Mouse (Mus musculus): Measurements from ENCODE around the gene Flcn.
"Not testable (repeated sequence)": the region's sequence is repeated elsewhere in the genome, so short reads cannot be mapped to it uniquely, and the experiment has no call there.

Gene Flcn

GRCm38 (mm10) chr11:59809670-59810474 is at the start of gene Flcn:
Gene Flcn (minus strand): TSS chr11:59810016.
- DNase-seq = peak; percentile 99

GRCm38 (mm10) chr11:59852865-59853264 is 43.0 kb upstream of the Flcn start:
- DNase-seq = no peak

GRCm38 (mm10) chr11:59847891-59848884 is 38.4 kb upstream of the Flcn start:
- peak; percentile 98 for DNase-seq

- DNase-seq = no peak
These were observed 37.3 kb upstream of the Flcn start for GRCm38 (mm10) chr11:59847131-59847530.

GRCm38 (mm10) chr11:59846311-59846710 is 36.5 kb upstream of the Flcn start:
- no peak for DNase-seq

GRCm38 (mm10) chr11:59839459-59840126 is 29.8 kb upstream of the Flcn start, which contains the start of gene Cops3:
Gene Cops3 (minus strand): TSS chr11:59839838.
- peak; percentile 100 for DNase-seq

- DNase-seq = peak; percentile 100
These were observed 29.2 kb upstream of the Flcn start, which contains the start of gene Nt5m for GRCm38 (mm10) chr11:59839008-59839458. Gene Nt5m (plus strand): TSS chr11:59839447.

DNA sequence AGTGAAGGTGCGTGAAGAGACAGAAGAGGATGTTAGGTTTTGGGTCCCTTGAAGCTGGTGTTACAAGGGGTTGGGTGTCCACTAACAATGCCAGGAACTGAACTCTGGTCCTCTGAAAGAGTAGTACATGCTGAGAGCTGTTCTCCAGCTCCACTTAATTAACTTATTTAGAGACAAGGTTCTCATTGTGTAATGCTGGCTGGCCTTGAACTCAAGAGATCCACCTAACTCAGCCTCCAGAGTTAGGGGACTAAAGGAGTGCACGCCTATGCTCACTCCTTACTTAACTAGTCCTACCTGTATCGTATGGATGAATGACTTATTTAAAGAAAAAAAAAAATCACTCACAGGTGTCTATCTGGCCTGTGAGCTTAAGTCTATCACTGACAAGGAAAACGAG is 28.6 kb upstream of the Flcn start:
- no peak for DNase-seq

DNA sequence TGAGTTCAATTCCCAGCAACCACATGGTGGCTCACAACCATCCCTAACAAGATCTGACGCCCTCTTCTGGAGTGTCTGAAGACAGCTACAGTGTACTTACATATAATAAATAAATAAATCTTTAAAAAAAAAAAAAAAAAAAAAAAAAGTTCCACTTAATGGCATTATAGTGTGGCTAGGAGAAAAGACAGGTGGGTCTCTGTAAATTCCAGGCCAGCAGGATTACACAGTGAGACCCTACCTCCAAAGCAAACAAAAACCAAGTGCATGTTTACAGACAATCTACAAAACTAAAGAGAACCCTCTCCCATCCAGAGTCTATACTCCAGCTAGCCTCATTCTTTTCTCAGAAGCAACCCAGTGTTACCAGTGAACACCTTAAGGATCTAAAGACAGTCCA is 28.0 kb upstream of the Flcn start:
- not testable (repeated sequence) for DNase-seq

- no peak for DNase-seq
These were observed 11.8 kb upstream of the Flcn start for GRCm38 (mm10) chr11:59821625-59822024.

GRCm38 (mm10) chr11:59817916-59818315 is 8.1 kb upstream of the Flcn start:
- DNase-seq = no peak

DNA sequence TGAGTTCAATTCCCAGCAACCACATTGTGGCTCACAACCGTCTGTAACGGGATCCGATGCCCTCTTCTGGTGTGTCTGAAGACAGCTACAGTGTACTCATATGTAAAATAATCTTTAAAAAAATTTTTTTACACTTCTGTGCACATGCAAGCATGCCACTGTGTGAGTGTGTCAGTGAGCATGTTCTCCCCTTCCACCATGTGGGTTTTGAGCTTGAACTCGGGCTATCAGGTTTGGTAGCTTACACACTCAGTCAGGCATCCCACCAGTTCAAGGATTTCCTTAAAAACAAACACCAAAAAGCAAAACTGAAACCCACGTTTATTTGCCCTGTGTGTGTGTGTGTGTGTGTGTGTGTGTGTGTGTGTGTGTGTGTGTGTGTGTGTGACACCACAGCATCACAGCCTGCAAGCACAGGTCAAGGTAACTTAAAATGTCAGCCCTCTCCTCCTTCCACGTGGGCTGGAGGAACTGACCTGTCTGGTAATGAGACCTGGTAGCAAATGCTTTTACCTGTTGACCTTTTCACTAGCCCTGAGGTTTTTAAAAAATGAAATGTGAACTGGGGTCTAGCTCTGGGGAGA is 5.8 kb upstream of the Flcn start:
- DNase-seq = no peak

DNA sequence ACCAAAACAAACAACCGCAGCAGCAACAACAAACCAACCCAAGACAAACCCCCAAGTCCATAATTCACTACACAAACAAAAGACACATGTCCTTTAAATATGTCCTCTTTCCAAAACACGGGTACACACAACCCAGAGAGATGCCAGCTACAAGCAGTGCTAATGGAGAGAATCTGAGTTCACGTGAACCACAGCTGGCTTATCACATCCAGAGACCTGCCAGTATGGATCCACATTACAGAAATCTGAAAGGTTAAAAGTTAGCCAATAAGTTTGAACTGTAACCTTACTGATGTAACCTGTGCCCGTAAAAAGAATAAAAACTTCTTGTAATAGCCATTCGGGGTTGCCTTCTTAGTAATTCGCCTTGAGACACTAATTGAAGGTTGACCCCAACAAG is 5.1 kb upstream of the Flcn start:
- no peak for DNase-seq

DNA sequence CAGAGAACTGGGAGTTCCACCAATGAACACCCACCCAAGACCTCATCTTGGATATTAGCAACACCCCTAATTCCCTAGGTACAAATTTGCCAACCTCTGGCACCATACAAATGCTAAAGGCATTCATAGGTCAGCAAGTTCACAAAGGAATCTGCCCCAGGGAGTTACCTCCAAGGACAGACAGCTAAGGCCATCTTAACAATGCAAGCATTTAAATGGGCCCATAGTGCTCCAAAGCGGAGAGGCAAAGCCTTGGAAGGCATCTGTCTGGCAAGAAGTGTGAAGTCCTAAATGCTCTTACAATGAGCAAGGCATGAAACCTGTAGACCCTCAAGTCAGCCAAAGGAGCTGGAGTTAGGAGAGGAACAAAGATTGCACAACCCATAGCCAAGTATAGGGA is 4.5 kb upstream of the Flcn start:
- no peak for DNase-seq

- no peak for DNase-seq
These were observed 3.5 kb upstream of the Flcn start for GRCm38 (mm10) chr11:59813276-59813675.

DNA sequence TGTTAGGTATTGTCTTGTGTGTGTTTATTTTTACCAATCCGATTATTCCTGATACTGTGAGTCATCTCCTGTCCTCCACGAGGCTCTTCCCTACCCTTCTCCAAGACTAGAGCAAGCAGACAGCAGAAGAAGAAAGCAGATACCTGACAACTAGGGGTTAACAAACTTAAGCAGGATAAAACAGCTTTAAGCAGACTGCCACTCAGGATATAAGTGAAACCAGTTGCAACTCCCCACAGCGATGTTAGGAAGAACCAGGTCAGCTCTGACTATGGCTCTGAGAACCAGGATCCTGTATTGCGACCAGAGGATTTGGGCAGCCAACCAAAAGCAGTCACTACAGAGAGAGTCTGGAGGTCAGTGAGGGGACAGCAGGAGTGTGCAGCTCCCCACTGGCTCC is 1.4 kb upstream of the Flcn start:
- DNase-seq = no peak

DNA sequence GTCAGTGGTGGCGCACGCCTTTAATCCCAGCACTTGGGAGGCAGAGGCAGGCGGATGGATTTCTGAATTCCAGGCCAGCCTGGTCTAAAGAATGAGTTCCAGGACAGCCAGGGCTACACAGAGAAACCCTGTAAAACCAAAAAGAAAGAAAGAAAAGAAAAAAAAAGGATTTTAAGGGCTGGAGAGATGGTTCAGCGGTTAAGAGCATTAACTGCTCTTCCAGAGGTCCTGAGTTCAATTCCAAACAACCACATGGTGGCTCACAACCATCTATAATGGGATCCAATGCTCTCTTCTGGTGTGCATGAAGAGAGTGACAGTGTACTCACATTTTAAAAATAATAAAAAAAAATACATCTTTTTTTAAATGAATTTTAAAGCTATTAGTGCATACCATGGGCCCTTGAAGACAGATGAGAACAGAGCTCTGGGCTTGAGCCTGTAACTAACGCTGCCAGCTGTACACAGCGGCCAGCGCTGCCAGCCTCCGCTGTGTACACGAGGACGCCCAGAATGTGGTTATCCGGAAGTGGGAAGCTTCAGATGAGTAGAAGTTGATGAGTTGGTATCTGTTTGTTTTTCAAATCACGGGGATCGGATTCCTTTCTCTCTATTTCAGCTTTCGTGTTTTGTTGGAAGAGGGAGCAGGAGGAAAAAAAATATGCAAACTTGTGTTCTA is 803 bp upstream of the Flcn start:
- no peak for DNase-seq

- DNase-seq = peak; percentile 98
These were observed 646 bp downstream of the Flcn start for GRCm38 (mm10) chr11:59809071-59809669.

GRCm38 (mm10) chr11:59808170-59808960 is 1.5 kb downstream of the Flcn start:
- peak; percentile 93 for DNase-seq

DNA sequence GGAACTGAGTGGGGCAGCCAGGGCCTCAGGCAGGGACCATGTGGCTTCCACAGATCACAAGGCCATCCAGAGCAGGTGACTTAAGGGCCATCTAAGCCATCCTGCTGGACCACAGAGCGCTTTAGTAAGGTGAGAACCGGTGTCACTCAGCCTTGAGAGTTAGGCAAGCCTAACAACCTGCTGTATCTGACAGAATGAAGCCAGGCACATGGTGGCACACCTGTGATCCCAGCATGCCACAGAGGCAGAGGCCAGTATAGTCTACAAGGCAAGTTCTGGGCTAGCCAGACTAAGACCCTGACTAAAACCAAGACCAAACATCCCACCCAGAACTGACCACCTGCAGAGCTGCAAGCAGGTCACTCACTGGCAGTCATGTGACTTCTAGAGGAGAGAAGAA is 4.2 kb downstream of the Flcn start:
- DNase-seq = peak; percentile 91

DNA sequence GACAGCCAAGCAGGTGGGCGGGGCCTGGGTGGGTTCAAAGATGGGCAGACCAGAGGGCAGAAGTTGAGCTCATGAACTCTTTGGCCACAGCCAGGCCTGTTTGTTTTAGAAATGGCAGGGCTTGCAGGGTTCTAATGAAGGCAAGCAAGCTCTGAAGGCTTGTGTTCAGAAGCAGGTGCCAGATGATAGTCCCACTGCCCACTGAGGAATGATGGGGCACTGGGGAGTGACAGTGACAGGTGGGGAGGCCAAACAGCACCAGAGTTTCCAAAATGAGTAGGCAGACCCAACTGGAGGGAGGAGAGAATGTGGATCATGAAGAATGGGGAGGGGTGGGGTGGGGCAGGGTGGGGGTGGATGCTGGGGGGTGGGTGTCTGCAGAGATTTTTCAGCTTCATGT is 4.6 kb downstream of the Flcn start:
- peak; percentile 83 for DNase-seq
